Mouse (Mus musculus) forebrain, postnatal 0 days (tissue): ENCODE measurements around the gene Tent5b. TPM values are rescaled to one million over a fixed set of nuclear protein-coding genes. Genes with fewer than 3 reads are reported as not detected.
A peak's percentile ranks its signal among the peaks of the same experiment; 100 is the strongest.

Experiments
- ATAC-seq: fragments of 200-750 bp; cut with Nextera tagmentation; 2 replicates; pipeline ENCODE4 v1.8.0; 2017; ENCODE audit warnings: mild to moderate bottlenecking, moderate library complexity
- DNase-seq: peaks from one replicate; pipeline ENCODE4 v3.0.0-alpha.2; 2015
- H3K27ac ChIP-seq: fragments of 300-500 bp; sonication (generic); 2 replicates; pipeline ENCODE4 v1.5.1; 2014; ENCODE audit warnings: low read depth, mild to moderate bottlenecking, antibody characterized with exemption, low read length, moderate library complexity, mixed read lengths
- H3K27me3 ChIP-seq: fragments of 300-500 bp; sonication (generic); 2 replicates; pipeline ENCODE4 v1.6.1; 2014; ENCODE audit warnings: mild to moderate bottlenecking, low read length, mixed read lengths; ENCODE audit not compliant: insufficient read depth
- H3K36me3 ChIP-seq: fragments of 300-500 bp; sonication (generic); 2 replicates; pipeline ENCODE4 v1.6.1; 2014; ENCODE audit warnings: mild to moderate bottlenecking, moderate library complexity; ENCODE audit not compliant: insufficient read depth
- H3K4me1 ChIP-seq: fragments of 300-500 bp; sonication (generic); 2 replicates; pipeline ENCODE4 v1.6.1; 2014; ENCODE audit warnings: antibody characterized with exemption; ENCODE audit not compliant: insufficient read depth
- H3K4me2 ChIP-seq: fragments of 300-500 bp; sonication (generic); 2 replicates; pipeline ENCODE4 v1.6.1; 2014; ENCODE audit warnings: low read depth, mild to moderate bottlenecking, moderate library complexity
- H3K4me3 ChIP-seq: fragments of 300-500 bp; sonication (generic); 2 replicates; pipeline ENCODE4 v1.5.1; 2014; ENCODE audit warnings: low read depth, low read length, mixed read lengths
- H3K9ac ChIP-seq: fragments of 300-500 bp; sonication (generic); 2 replicates; pipeline ENCODE4 v1.6.1; 2014; ENCODE audit warnings: mild to moderate bottlenecking
- H3K9me3 ChIP-seq: fragments of 300-500 bp; sonication (generic); 2 replicates; pipeline ENCODE4 v1.6.1; 2016; ENCODE audit warnings: low read length
- CTCF ChIP-seq: sonication (generic); IDR thresholded peaks from 2 replicates; pipeline ENCODE4 v1.5.1; 2016; ENCODE audit warnings: antibody characterized with exemption, control low read depth, low read depth
- WGBS: fragments of 180-500 bp; shearing (Covaris S2); extraction: QIAGEN DNeasy Blood & Tissue Kit; methylation state at CpG from one replicate; pipeline ENCODE4 v1.1.7; 2014; 5-methylcytosine and 5-hydroxymethylcytosine counted together
- polyA plus RNA-seq: library from polyadenylated mRNA; unstranded; fragments of >200 nt; fragmentation: Nextera tagmentation; extraction: Ambion mirVana; gene quantifications from 2 replicates; pipeline ENCODE4 v1.2.1, GENCODE M21; 2015
- total RNA-seq: library from RNA; depleted of rRNA; stranded (reverse); fragments of >200 nt; gene quantifications from 2 replicates; pipeline ENCODE4 v1.2.3, GENCODE M21; 2014

The Tent5b gene
- total and polyA plus RNA-seq, 2 experiments from 2014 or later = 0.31 to 0.62 TPM

- under 1% methylated on average over 57 of the region's 70 CpGs for WGBS
- Histone ChIP-seq H3K9me3 (no peaks in the 10 kb centered on the region), H3K9ac (peak overlapping the region; percentile 70), H3K27me3 (peaks cover 26% of the 10 kb centered on the region), H3K4me3 (peak overlapping the region; percentile 82), H3K36me3 (no peaks in the 10 kb centered on the region), H3K27ac (peak overlapping the region; percentile 45; the same call in 1 of the 2 replicates), H3K4me1 (0 out of 2 replicates have a peak, but pooled peaks cover 5% of the 10 kb centered on the region), H3K4me2 (peak overlapping the region; percentile 98)
- ATAC-seq (peak; percentile 58), DNase-seq (no peak)
- TF ChIP-seq CTCF = no peak
These were observed 17.7 kb downstream of the Tent5b start for GRCm38 (mm10) chr4:133497461-133498159.

GRCm38 (mm10) chr4:133498160-133498724 is 18.3 kb downstream of the Tent5b start, which contains the start of gene Trnp1:
Trnp1 (minus strand) TSS chr4:133498550.
- H3K4me2 ChIP-seq = peak within 1 kb of the TSS; percentile 98
- TF ChIP-seq CTCF = no peak
- DNase-seq = peak; percentile 89

GRCm38 (mm10) chr4:133501514-133501913 is 21.6 kb downstream of the Tent5b start:
- Histone ChIP-seq H3K36me3 (no peaks in the 10 kb centered on the region), H3K9ac (no peak overlapping the region), H3K4me3 (no peak overlapping the region), H3K27ac (no peak overlapping the region), H3K27me3 (peaks cover 17% of the 10 kb centered on the region), H3K4me2 (no peak overlapping the region), H3K9me3 (no peaks in the 10 kb centered on the region), H3K4me1 (0 out of 2 replicates have a peak, but pooled peaks cover 5% of the 10 kb centered on the region)
- ATAC-seq (no peak), DNase-seq (no peak)
- 67% methylated on average over 7 of the region's 7 CpGs for WGBS
- no peak for TF ChIP-seq CTCF

More at GRCm38 (mm10) chr4:133498160-133498724, 18.3 kb downstream of the Tent5b start, which contains the start of gene Trnp1:
- H3K36me3 ChIP-seq = no peaks in the 10 kb centered on the region
- peak within 1 kb of the TSS; percentile 82 for H3K4me3 ChIP-seq
- peaks cover 26% of the 10 kb centered on the region for H3K27me3 ChIP-seq
- 0 out of 2 replicates have a peak, but pooled peaks cover 5% of the 10 kb centered on the region for H3K4me1 ChIP-seq
- H3K9me3 ChIP-seq = no peaks in the 10 kb centered on the region
- peak; percentile 95 for ATAC-seq
- peak within 1 kb of the TSS; percentile 70 for H3K9ac ChIP-seq
- 1% methylated on average over 35 of the region's 53 CpGs for WGBS
- peak within 1 kb of the TSS; percentile 45; the same call in 1 of the 2 replicates for H3K27ac ChIP-seq

- no peak for ATAC-seq
- WGBS = 33% methylated on average over 5 of the region's 5 CpGs
These were observed 24.4 kb downstream of the Tent5b start for GRCm38 (mm10) chr4:133504300-133504699.

GRCm38 (mm10) chr4:133504755-133505485 is 25.0 kb downstream of the Tent5b start:
- Histone ChIP-seq H3K4me1 (no peaks in the 10 kb centered on the region), H3K4me2 (no peak overlapping the region), H3K27ac (no peak overlapping the region), H3K9ac (no peak overlapping the region), H3K36me3 (no peaks in the 10 kb centered on the region), H3K27me3 (no peaks in the 10 kb centered on the region; the same call in 1 of the 2 replicates), H3K9me3 (no peaks in the 10 kb centered on the region), H3K4me3 (no peak overlapping the region)
- DNase-seq = no peak
- ATAC-seq = no peak
- no peak for TF ChIP-seq CTCF
- WGBS = 56% methylated on average over 9 of the region's 9 CpGs

More at GRCm38 (mm10) chr4:133504300-133504699, 24.4 kb downstream of the Tent5b start:
- Histone ChIP-seq H3K4me3 (no peak overlapping the region), H3K27me3 (peaks cover 4% of the 10 kb centered on the region), H3K4me2 (no peak overlapping the region), H3K9ac (no peak overlapping the region), H3K4me1 (no peaks in the 10 kb centered on the region), H3K9me3 (no peaks in the 10 kb centered on the region), H3K36me3 (no peaks in the 10 kb centered on the region), H3K27ac (no peak overlapping the region)
- no peak for TF ChIP-seq CTCF
- DNase-seq = no peak

GRCm38 (mm10) chr4:133506573-133506972 is 26.6 kb downstream of the Tent5b start:
- no peaks in the 10 kb centered on the region for H3K4me1 ChIP-seq
- H3K27me3 ChIP-seq = no peaks in the 10 kb centered on the region; the same call in 1 of the 2 replicates
- DNase-seq (no peak), ATAC-seq (no peak)
- no peak overlapping the region for H3K4me2 ChIP-seq
- no peak overlapping the region for H3K4me3 ChIP-seq
- 75% methylated on average over 5 of the region's 5 CpGs for WGBS
- no peak overlapping the region for H3K27ac ChIP-seq
- no peak overlapping the region for H3K9ac ChIP-seq
- H3K9me3 ChIP-seq = no peaks in the 10 kb centered on the region
- no peak for TF ChIP-seq CTCF
- no peaks in the 10 kb centered on the region for H3K36me3 ChIP-seq
